ENCODE assay signal across 10 mouse cellular contexts in the genomic region with DNA sequence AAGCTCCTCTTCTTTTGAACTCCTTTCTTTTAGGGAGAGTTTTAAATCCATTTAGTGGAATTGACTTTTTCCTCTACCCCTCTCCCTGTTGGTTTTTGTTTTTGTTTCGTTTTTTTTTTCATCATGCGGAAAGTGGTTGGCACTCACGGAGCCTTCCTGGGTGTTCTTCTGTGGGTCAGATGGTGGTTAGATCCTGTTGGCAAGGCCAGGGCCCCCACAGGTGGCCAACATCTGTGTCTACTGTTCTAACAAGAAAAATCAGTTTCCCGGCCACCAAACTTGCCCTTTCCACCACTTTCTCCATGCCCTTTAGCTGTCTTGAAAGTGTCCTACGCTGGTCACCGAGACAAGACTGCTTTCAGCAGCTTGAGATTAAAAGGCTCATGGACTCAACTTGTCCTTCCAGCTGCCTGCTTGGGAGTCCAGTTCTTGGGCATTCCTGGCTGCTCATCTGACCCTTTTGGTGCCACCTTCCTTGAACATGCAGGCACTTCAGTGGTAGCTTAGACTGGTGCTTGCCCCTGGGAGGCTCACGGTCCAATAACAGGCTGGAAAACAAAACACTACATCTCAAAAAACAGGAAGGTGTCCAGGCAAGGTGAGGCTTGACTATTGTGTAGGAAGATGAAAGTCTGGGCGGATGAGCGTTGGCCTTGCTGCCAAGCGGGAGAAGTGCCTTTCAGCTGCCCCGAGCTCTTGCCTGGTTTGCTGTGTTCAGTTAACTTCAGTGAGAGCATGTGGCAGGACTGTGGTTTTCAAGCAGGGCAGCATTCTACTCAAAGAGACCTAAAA. TPM values are rescaled to one million over a fixed set of nuclear protein-coding genes. Genes with fewer than 3 reads are reported as not detected.
DNase-seq lines count a peak whose midpoint lies in the region; ATAC-seq lines count a peak whose summit lies in the region.
"Had no signal": no experiment of that assay in that cellular context is flagged by ENCODE, and none has a peak within 500 bp of the region (broad histone marks: within the 10 kb centered on the region; RNA-seq: fewer than 3 reads in every experiment).

No protein-coding gene starts in this region.

- no peaks in the 10 kb centered on the region for H3K27me3 ChIP-seq in heart, embryonic 16.5 days (ENCODE audit: control insufficient read depth, insufficient read depth, low read length)
- no peaks in the 10 kb centered on the region for H3K27me3 ChIP-seq in heart, embryonic 10.5 days (ENCODE audit: insufficient read depth, poor library complexity, severe bottlenecking)
- no peaks in the 10 kb centered on the region for H3K27me3 ChIP-seq in embryonic facial prominence, embryonic 14.5 days (replicated peaks; ENCODE audit: control insufficient read depth, insufficient read depth, low read length)
- H3K27me3 ChIP-seq in stomach, embryonic 16.5 days (ENCODE audit: control insufficient read depth, insufficient read depth, low read length) = no peaks in the 10 kb centered on the region
- no peaks in the 10 kb centered on the region for H3K27me3 ChIP-seq in neural tube, embryonic 15.5 days (replicated peaks)
- H3K27me3 ChIP-seq: Patski had no signal

- no peaks in the 10 kb centered on the region for H3K9me3 ChIP-seq in heart, embryonic 16.5 days (replicated peaks; ENCODE audit: control insufficient read depth, low read length)
- no peaks in the 10 kb centered on the region for H3K9me3 ChIP-seq in heart, embryonic 10.5 days
- H3K9me3 ChIP-seq in embryonic facial prominence, embryonic 14.5 days (ENCODE audit: control insufficient read depth, low read length) = no peaks in the 10 kb centered on the region
- no peaks in the 10 kb centered on the region for H3K9me3 ChIP-seq in stomach, embryonic 16.5 days (replicated peaks; ENCODE audit: control insufficient read depth, low read length)
- H3K9me3 ChIP-seq in neural tube, embryonic 15.5 days (replicated peaks) = no peaks in the 10 kb centered on the region
- H3K9me3 ChIP-seq: midbrain, embryonic 12.5 days had no signal

- no peak for ATAC-seq in heart, embryonic 16.5 days (replicated peaks; ENCODE audit: extremely low read depth, insufficient read depth, low FRiP score)
- ATAC-seq in embryonic facial prominence, embryonic 14.5 days (ENCODE audit: low read depth) = no peak
- ATAC-seq in stomach, embryonic 16.5 days (ENCODE audit: insufficient read depth, low FRiP score) = no peak
- ATAC-seq in neural tube, embryonic 15.5 days (ENCODE audit: low FRiP score) = no peak
- ATAC-seq: intestine, embryonic 16.5 days; Patski had no signal

- no peak for DNase-seq in heart, embryonic 10.5 days (ENCODE audit: low spot score)
- DNase-seq in cerebellum, postnatal 10 days = peak; percentile 62 to 66
- no peak for DNase-seq in embryonic facial prominence, embryonic 14.5 days (ENCODE audit: low spot score)
- DNase-seq in lung, adult 18-20 months = no peak

- no peak overlapping the region for H3K9ac ChIP-seq in heart, embryonic 16.5 days (ENCODE audit: low read length)
- H3K9ac ChIP-seq in embryonic facial prominence, embryonic 14.5 days (ENCODE audit: low read depth, low read length) = peak overlapping the region; percentile 1; the same call in 1 of the 2 replicates
- H3K9ac ChIP-seq in stomach, embryonic 16.5 days (ENCODE audit: low read length) = no peak overlapping the region
- H3K9ac ChIP-seq in neural tube, embryonic 15.5 days (replicated peaks) = no peak overlapping the region
- H3K9ac ChIP-seq: midbrain, embryonic 12.5 days had no signal

- peaks cover 21% of the 10 kb centered on the region for H3K36me3 ChIP-seq in heart, embryonic 16.5 days (ENCODE audit: control insufficient read depth, insufficient read depth)
- H3K36me3 ChIP-seq in heart, embryonic 10.5 days = peaks cover 48% of the 10 kb centered on the region
- H3K36me3 ChIP-seq in embryonic facial prominence, embryonic 14.5 days (ENCODE audit: control insufficient read depth, insufficient read depth, low read length) = peaks cover 39% of the 10 kb centered on the region
- H3K36me3 ChIP-seq in stomach, embryonic 16.5 days (ENCODE audit: control insufficient read depth, insufficient read depth, low read length) = 0 out of 2 replicates have a peak, but pooled peaks cover 2% of the 10 kb centered on the region
- peaks cover 43% of the 10 kb centered on the region for H3K36me3 ChIP-seq in neural tube, embryonic 15.5 days

- H3K4me3 ChIP-seq in heart, embryonic 16.5 days (ENCODE audit: low read length) = no peak overlapping the region
- no peak overlapping the region for H3K4me3 ChIP-seq in heart, embryonic 10.5 days
- no peak overlapping the region for H3K4me3 ChIP-seq in embryonic facial prominence, embryonic 14.5 days (ENCODE audit: low read depth, low read length)
- no peak overlapping the region for H3K4me3 ChIP-seq in stomach, embryonic 16.5 days (replicated peaks; ENCODE audit: low read length)
- no peak overlapping the region for H3K4me3 ChIP-seq in neural tube, embryonic 15.5 days (replicated peaks)
- H3K4me3 ChIP-seq: midbrain, embryonic 12.5 days had no signal

- peak overlapping the region; percentile 11; the same call in 1 of the 2 replicates for H3K27ac ChIP-seq in heart, embryonic 16.5 days (ENCODE audit: low read length)
- H3K27ac ChIP-seq in heart, embryonic 10.5 days = no peak overlapping the region
- peak overlapping the region; percentile 56 for H3K27ac ChIP-seq in embryonic facial prominence, embryonic 14.5 days (replicated peaks; ENCODE audit: low read depth, low read length)
- H3K27ac ChIP-seq in stomach, embryonic 16.5 days (ENCODE audit: low read length) = peak overlapping the region; percentile 68
- no peak overlapping the region for H3K27ac ChIP-seq in neural tube, embryonic 15.5 days (replicated peaks)
- H3K27ac ChIP-seq: midbrain, embryonic 12.5 days had no signal

- H3K4me2 ChIP-seq in heart, embryonic 16.5 days (ENCODE audit: low read depth, low read length) = no peak overlapping the region
- H3K4me2 ChIP-seq in embryonic facial prominence, embryonic 14.5 days (ENCODE audit: low read depth, low read length) = no peak overlapping the region
- no peak overlapping the region for H3K4me2 ChIP-seq in stomach, embryonic 16.5 days (ENCODE audit: low read depth, low read length)
- H3K4me2 ChIP-seq in neural tube, embryonic 15.5 days = no peak overlapping the region
- H3K4me2 ChIP-seq: midbrain, embryonic 12.5 days had no signal

- WGBS in heart, embryonic 16.5 days = 74% methylated on average over 11 of the region's 11 CpGs
- 79% methylated on average over 11 of the region's 11 CpGs for WGBS in heart, embryonic 10.5 days
- WGBS in embryonic facial prominence, embryonic 14.5 days = 54% methylated on average over 11 of the region's 11 CpGs
- WGBS in stomach, embryonic 16.5 days = 74% methylated on average over 11 of the region's 11 CpGs
- WGBS in neural tube, embryonic 15.5 days = 79% methylated on average over 11 of the region's 11 CpGs

- H3K4me1 ChIP-seq in heart, embryonic 16.5 days (ENCODE audit: control insufficient read depth, insufficient read depth, low read length) = no peaks in the 10 kb centered on the region; the same call in 1 of the 2 replicates
- H3K4me1 ChIP-seq in heart, embryonic 10.5 days = peaks cover 4% of the 10 kb centered on the region; the same call in 1 of the 2 replicates
- peaks cover 6% of the 10 kb centered on the region; the same call in 1 of the 2 replicates for H3K4me1 ChIP-seq in embryonic facial prominence, embryonic 14.5 days (ENCODE audit: control insufficient read depth, insufficient read depth, low read length)
- H3K4me1 ChIP-seq in stomach, embryonic 16.5 days (ENCODE audit: control insufficient read depth, insufficient read depth, low read length) = peaks cover 3% of the 10 kb centered on the region; the same call in 1 of the 2 replicates
- peaks cover 25% of the 10 kb centered on the region for H3K4me1 ChIP-seq in neural tube, embryonic 15.5 days

RNA-seq across cellular contexts. Expression of gene Slc35b1, which starts 8.4 kb away (rescaled TPM):
- 71.2 and 73.0 TPM in 2 replicates for polyA plus RNA-seq in heart, embryonic 16.5 days (2015; fragmentation: Nextera tagmentation; extraction: Ambion mirVana)
- polyA plus RNA-seq in heart, embryonic 10.5 days (2016; fragmentation: Nextera tagmentation; extraction: Ambion mirVana) = 103 and 119 TPM in 2 replicates
- 105 and 108 TPM in 2 replicates for polyA plus RNA-seq in embryonic facial prominence, embryonic 14.5 days (2014; fragmentation: Nextera tagmentation; extraction: Ambion mirVana)
- polyA plus RNA-seq in stomach, embryonic 16.5 days (2015; fragmentation: Nextera tagmentation; extraction: Ambion mirVana) = 91.7 and 98.9 TPM in 2 replicates
- 129 and 144 TPM in 2 replicates for polyA plus RNA-seq in neural tube, embryonic 15.5 days (2015; fragmentation: Nextera tagmentation; extraction: Ambion mirVana)

RNA-seq across cellular contexts. Expression of gene Spop, which starts 21.0 kb away (rescaled TPM):
- 135 and 157 TPM in 2 replicates for polyA plus RNA-seq in heart, embryonic 16.5 days (2015; fragmentation: Nextera tagmentation; extraction: Ambion mirVana)
- 103 TPM in 2 replicates for polyA plus RNA-seq in heart, embryonic 10.5 days (2016; fragmentation: Nextera tagmentation; extraction: Ambion mirVana)
- 98.3 and 106 TPM in 2 replicates for polyA plus RNA-seq in embryonic facial prominence, embryonic 14.5 days (2014; fragmentation: Nextera tagmentation; extraction: Ambion mirVana)
- polyA plus RNA-seq in stomach, embryonic 16.5 days (2015; fragmentation: Nextera tagmentation; extraction: Ambion mirVana) = 155 and 171 TPM in 2 replicates
- 224 and 233 TPM in 2 replicates for polyA plus RNA-seq in neural tube, embryonic 15.5 days (2015; fragmentation: Nextera tagmentation; extraction: Ambion mirVana)

RNA-seq across cellular contexts. Expression of gene Fam117a, which starts 56.1 kb away (rescaled TPM):
- 5.0 and 6.3 TPM in 2 replicates for polyA plus RNA-seq in heart, embryonic 16.5 days (2015; fragmentation: Nextera tagmentation; extraction: Ambion mirVana)
- 8.2 and 10.7 TPM in 2 replicates for polyA plus RNA-seq in heart, embryonic 10.5 days (2016; fragmentation: Nextera tagmentation; extraction: Ambion mirVana)
- polyA plus RNA-seq in embryonic facial prominence, embryonic 14.5 days (2014; fragmentation: Nextera tagmentation; extraction: Ambion mirVana) = 15.2 and 15.5 TPM in 2 replicates
- polyA plus RNA-seq in stomach, embryonic 16.5 days (2015; fragmentation: Nextera tagmentation; extraction: Ambion mirVana) = 11.6 and 13.9 TPM in 2 replicates
- 2.4 and 4.3 TPM in 2 replicates for polyA plus RNA-seq in neural tube, embryonic 15.5 days (2015; fragmentation: Nextera tagmentation; extraction: Ambion mirVana)

Comparison
In these comparisons a context has a peak if more than half of its experiments do, and no peak if none do; other contexts are left out.
1. H3K27ac ChIP-seq: peak in heart, embryonic 16.5 days (single experiment), embryonic facial prominence, embryonic 14.5 days (single experiment) and stomach, embryonic 16.5 days (single experiment); none in heart, embryonic 10.5 days (single experiment) and neural tube, embryonic 15.5 days (single experiment).
2. DNase-seq: peak in cerebellum, postnatal 10 days (2 of 2); none in heart, embryonic 10.5 days (single experiment), embryonic facial prominence, embryonic 14.5 days (single experiment) and lung, adult 18-20 months (0 of 2).